Mouse (Mus musculus) heart, embryonic 15.5 days (tissue): Measurements from ENCODE around the gene Camta2. TPM values are rescaled to one million over a fixed set of nuclear protein-coding genes. Genes with fewer than 3 reads are reported as not detected.

Source experiments
- ATAC-seq: fragments of 200-750 bp; cut with Nextera tagmentation; replicated peaks from 2 replicates; pipeline ENCODE4 v1.8.0; 2017; ENCODE audit warnings: low read depth, moderate TSS enrichment; ENCODE audit not compliant: insufficient number of reproducible peaks, insufficient read depth, low FRiP score
- H3K27ac ChIP-seq: fragments of 300-500 bp; sonication (generic); 2 replicates; pipeline ENCODE4 v1.5.1; 2015; ENCODE audit warnings: mild to moderate bottlenecking, inconsistent platforms
- H3K27me3 ChIP-seq: fragments of 300-500 bp; sonication (generic); 2 replicates; pipeline ENCODE4 v1.6.1; 2015; ENCODE audit warnings: inconsistent platforms
- H3K36me3 ChIP-seq: fragments of 300-500 bp; sonication (generic); 2 replicates; pipeline ENCODE4 v1.6.1; 2015; ENCODE audit warnings: mild to moderate bottlenecking, inconsistent platforms
- H3K4me1 ChIP-seq: fragments of 300-500 bp; sonication (generic); replicated peaks from 2 replicates; pipeline ENCODE4 v1.6.1; 2015; ENCODE audit warnings: inconsistent platforms
- H3K4me2 ChIP-seq: fragments of 300-500 bp; sonication (generic); 2 replicates; pipeline ENCODE4 v1.6.1; 2015; ENCODE audit warnings: inconsistent platforms, mild to moderate bottlenecking, moderate library complexity
- H3K4me3 ChIP-seq: fragments of 300-500 bp; sonication (generic); 2 replicates; pipeline ENCODE4 v1.5.1; 2015; ENCODE audit warnings: mild to moderate bottlenecking, inconsistent platforms
- H3K9ac ChIP-seq: fragments of 300-500 bp; sonication (generic); 2 replicates; pipeline ENCODE4 v1.6.1; 2015; ENCODE audit warnings: mild to moderate bottlenecking, inconsistent platforms
- H3K9me3 ChIP-seq: fragments of 300-500 bp; sonication (generic); replicated peaks from 2 replicates; pipeline ENCODE4 v1.6.1; 2016; ENCODE audit warnings: inconsistent platforms
- WGBS: fragments of 180-500 bp; shearing (Covaris S2); methylation state at CpG from one replicate; pipeline ENCODE4 v1.1.7; 2015; ENCODE audit warnings: mixed read lengths; 5-methylcytosine and 5-hydroxymethylcytosine counted together
- polyA plus RNA-seq: library from polyadenylated mRNA; unstranded; fragments of >200 nt; fragmentation: Nextera tagmentation; extraction: Ambion mirVana; gene quantifications from 2 replicates; pipeline ENCODE4 v1.2.1, GENCODE M21; 2015

Gene Camta2
- polyA plus RNA-seq, 1 experiment from 2014 or later, result 11.3 TPM

DNA sequence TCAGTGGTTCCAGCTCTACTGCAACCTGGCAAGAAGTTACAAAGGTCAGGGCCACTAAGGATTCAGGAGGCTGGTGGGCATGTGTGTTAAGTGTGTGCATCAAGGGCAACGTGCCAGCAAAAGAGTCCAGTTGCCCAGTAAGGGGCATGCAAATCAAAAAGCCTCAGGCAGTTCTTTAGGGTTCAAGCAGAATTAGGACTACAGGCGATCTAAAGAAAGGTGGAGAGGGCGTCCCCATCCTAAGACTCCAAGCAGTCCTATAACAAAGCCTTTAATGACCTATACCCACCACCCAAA, 41.7 kb downstream of the Camta2 start:
- peak overlapping the region; percentile 95 for H3K27ac ChIP-seq
- H3K9me3 ChIP-seq, result no peaks in the 10 kb centered on the region
- peak overlapping the region; percentile 72 for H3K4me3 ChIP-seq
- no peaks in the 10 kb centered on the region for H3K27me3 ChIP-seq
- peaks cover 46% of the 10 kb centered on the region for H3K4me1 ChIP-seq
- H3K4me2 ChIP-seq, result peak overlapping the region; percentile 73
- 15% methylated on average over 3 of the region's 3 CpGs for WGBS
- peak overlapping the region; percentile 83 for H3K9ac ChIP-seq
- peaks cover 32% of the 10 kb centered on the region for H3K36me3 ChIP-seq
- ATAC-seq, result no peak

DNA sequence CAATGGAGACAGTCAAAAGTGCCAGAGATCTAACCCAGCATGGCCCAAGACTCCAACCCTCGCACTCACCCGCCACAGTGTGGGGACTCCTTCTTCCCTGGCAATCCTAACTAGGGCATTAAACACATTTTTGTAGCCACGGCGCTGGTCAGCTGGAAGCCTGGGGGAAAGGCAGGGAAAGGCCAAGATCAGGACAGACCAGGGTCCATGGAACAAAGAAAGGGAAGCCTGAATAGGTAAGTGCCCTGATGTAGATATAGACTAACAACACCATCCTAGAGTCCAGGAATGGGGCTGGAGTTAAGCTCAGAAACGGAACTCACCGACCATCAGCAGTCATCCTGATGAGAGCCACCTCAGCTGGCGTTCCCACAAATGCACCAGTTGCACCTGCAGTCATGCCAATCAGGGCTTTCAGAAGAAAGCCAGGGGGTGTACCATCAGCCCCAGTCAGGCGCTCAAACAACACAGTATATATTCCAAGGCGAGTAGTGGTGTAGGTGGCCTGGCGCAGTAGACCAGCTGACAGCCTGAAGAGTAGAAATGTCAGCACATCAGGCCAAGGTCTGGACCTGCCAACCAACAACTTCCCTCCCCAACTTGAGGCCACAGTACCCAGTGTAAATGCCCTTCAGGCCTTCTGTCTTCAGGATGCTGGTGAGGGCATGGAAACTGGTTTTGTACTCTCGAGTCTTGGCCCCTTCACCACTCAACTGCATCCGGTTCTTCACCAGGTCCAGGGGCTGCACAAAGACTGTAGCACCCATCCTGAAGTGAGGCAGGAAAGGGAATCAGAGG, 42.2 kb downstream of the Camta2 start:
- Histone ChIP-seq H3K27ac (peak overlapping the region; percentile 95), H3K9ac (peak overlapping the region; percentile 83), H3K4me2 (peak overlapping the region; percentile 73), H3K27me3 (no peaks in the 10 kb centered on the region), H3K36me3 (peaks cover 27% of the 10 kb centered on the region), H3K4me3 (peak overlapping the region; percentile 72), H3K4me1 (peaks cover 42% of the 10 kb centered on the region), H3K9me3 (no peaks in the 10 kb centered on the region)
- 75% methylated on average over 12 of the region's 12 CpGs for WGBS
- no peak for ATAC-seq

DNA sequence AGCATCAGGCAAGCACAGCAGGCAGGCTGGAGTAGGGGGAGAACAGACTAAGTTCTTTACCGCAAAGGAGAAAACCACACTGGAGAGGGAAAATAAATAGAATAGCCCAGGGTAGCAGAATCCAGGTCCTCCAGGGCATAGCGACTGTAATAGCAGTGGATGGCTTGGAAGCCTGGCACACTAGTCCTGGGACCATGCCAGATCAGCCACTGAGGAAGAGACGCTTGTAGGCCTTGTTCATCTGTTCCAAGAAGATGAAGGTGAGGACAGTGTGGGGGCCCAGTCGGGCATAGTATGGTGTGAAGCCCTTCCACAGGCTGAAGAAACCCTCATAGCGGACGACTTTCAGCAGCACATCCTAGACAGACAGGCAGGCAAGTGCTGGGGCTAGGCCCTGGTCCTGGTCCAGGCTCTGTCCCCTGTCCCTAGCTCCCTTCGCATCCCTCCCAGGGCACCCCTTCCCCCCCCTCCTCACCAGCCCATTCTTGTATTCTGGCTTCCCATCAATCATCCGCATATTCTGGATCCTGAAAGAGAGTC, 43.3 kb downstream of the Camta2 start:
- WGBS, result 89% methylated on average over 8 of the region's 8 CpGs
- Histone ChIP-seq H3K9me3 (no peaks in the 10 kb centered on the region), H3K4me1 (peaks cover 33% of the 10 kb centered on the region), H3K4me3 (no peak overlapping the region), H3K27ac (no peak overlapping the region), H3K4me2 (peak overlapping the region; percentile 73; the same call in 1 of the 2 replicates), H3K9ac (peak overlapping the region; percentile 83; the same call in 1 of the 2 replicates), H3K36me3 (peaks cover 19% of the 10 kb centered on the region), H3K27me3 (no peaks in the 10 kb centered on the region)
- no peak for ATAC-seq

DNA sequence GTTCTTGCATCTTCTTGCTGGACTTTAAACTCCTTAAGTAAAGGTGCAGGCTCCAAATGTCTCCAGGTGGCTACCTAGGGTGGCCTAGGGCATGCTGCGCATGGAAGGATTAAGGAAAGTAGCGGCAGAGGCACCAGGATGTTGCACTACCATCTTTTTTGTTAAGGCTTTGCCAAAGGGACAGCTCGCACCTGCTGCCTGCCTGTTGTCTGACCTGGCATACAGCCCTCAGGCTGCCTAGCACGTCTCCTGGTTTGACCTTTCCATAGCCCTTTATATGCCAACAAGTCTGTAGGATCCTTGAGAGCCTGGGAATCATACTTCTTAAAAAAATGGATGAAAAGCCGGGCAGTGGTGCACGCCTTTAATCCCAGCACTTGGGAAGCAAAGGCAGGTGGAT, 44.9 kb downstream of the Camta2 start:
- 89% methylated on average over 6 of the region's 6 CpGs for WGBS

DNA sequence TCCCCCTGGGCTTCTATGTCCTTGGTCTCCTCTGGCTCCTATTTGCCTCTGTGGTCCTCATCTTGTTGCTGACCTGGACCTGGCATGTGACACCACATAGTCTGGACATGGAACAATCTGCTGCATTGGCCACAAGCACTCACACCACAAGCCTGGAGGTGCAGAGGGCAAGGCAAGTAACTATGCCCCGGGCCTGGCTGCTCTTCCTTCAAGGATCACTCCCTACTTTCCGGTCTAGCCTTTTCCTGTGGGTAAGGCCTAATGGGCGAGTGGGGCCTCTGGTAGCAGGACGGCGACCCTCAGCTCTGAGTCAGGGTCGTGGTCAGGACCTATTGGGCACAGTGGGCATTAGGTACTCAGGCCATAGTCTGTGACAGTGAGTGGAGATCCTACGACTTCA, 46.7 kb downstream of the Camta2 start:
- H3K36me3 ChIP-seq, result peaks cover 13% of the 10 kb centered on the region; the same call in 1 of the 2 replicates
- H3K9ac ChIP-seq, result no peak overlapping the region
- WGBS, result 83% methylated on average over 7 of the region's 7 CpGs

More for the DNA sequence above, 44.9 kb downstream of the Camta2 start:
- H3K4me3 ChIP-seq, result no peak overlapping the region
- no peak for ATAC-seq
- no peaks in the 10 kb centered on the region for H3K9me3 ChIP-seq
- peaks cover 27% of the 10 kb centered on the region for H3K4me1 ChIP-seq
- no peak overlapping the region for H3K9ac ChIP-seq
- no peaks in the 10 kb centered on the region for H3K27me3 ChIP-seq
- no peak overlapping the region for H3K27ac ChIP-seq
- no peak overlapping the region for H3K4me2 ChIP-seq
- peaks cover 13% of the 10 kb centered on the region; the same call in 1 of the 2 replicates for H3K36me3 ChIP-seq

DNA sequence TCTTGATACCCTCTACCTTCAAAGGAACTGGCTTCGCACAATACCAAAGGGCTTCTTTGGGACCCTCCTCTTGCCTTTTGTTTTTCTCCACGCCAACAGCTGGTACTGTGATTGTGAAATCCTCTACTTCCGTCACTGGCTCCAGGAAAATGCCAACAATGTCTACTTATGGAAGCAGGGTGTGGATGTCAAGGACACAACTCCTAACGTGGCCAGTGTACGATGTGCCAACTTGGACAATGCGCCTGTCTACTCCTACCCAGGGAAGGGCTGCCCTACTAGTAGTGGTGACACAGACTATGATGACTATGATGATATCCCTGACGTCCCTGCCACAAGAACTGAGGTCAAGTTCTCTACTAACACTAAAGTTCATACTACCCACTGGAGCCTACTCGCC, 47.9 kb downstream of the Camta2 start:
- no peaks in the 10 kb centered on the region for H3K9me3 ChIP-seq
- ATAC-seq, result 0 out of 2 replicates have a peak, but pooled peaks have one; percentile 15
- peaks cover 11% of the 10 kb centered on the region for H3K4me1 ChIP-seq
- H3K36me3 ChIP-seq, result peaks cover 11% of the 10 kb centered on the region; the same call in 1 of the 2 replicates
- WGBS, result 76% methylated on average over 8 of the region's 8 CpGs
- H3K4me3 ChIP-seq, result no peak overlapping the region
- H3K4me2 ChIP-seq, result no peak overlapping the region
- no peaks in the 10 kb centered on the region for H3K27me3 ChIP-seq
- H3K9ac ChIP-seq, result no peak overlapping the region
- H3K27ac ChIP-seq, result no peak overlapping the region

More for the DNA sequence above, 46.7 kb downstream of the Camta2 start:
- Histone ChIP-seq H3K4me2 (no peak overlapping the region), H3K27ac (no peak overlapping the region), H3K4me1 (peaks cover 24% of the 10 kb centered on the region), H3K4me3 (no peak overlapping the region), H3K9me3 (no peaks in the 10 kb centered on the region), H3K27me3 (no peaks in the 10 kb centered on the region)
- ATAC-seq, result no peak

DNA sequence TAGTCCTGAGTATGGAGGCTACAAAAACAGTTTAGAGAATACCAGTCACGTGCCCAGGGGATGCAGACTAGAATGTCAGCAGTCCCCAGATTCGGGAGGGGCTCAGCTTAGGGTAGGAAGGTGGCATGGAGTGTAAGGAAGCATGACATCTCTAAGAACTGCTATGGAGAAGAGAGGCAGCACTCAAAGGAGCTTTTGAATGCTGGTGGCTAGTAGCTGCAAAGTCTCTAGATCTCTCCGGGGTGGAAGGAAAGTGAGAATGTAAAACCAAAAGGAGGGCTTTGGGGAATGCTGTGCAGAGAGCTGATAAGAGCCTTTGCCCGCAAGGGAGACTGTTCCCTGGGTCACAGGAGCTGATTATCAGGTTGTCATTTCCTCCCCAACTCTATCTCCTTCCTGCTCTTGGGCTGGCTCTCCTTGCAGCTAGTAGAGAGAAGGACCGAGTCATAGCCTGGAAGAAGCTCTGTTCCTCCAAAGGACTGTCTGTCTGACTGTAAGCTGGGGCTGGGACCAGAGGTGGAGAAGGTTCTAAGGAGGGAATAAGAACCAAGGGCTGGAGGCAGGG, 49.1 kb downstream of the Camta2 start, which contains the start of gene Gp1ba:
Gene Gp1ba (plus strand): TSS at position 409 of the 565 bp plus-strand sequence.
- no peak within 1 kb of the TSS for H3K9ac ChIP-seq
- peak within 1 kb of the TSS; percentile 1; the same call in 1 of the 2 replicates for H3K4me2 ChIP-seq
- no peaks in the 10 kb centered on the region for H3K9me3 ChIP-seq
- no peaks in the 10 kb centered on the region for H3K27me3 ChIP-seq
- 9% methylated on average over 5 of the region's 5 CpGs for WGBS
- H3K36me3 ChIP-seq, result no peaks in the 10 kb centered on the region
- H3K4me1 ChIP-seq, result peaks cover 9% of the 10 kb centered on the region
- no peak within 1 kb of the TSS for H3K4me3 ChIP-seq
- H3K27ac ChIP-seq, result peak within 1 kb of the TSS; percentile 46; the same call in 1 of the 2 replicates
- ATAC-seq, result no peak

DNA sequence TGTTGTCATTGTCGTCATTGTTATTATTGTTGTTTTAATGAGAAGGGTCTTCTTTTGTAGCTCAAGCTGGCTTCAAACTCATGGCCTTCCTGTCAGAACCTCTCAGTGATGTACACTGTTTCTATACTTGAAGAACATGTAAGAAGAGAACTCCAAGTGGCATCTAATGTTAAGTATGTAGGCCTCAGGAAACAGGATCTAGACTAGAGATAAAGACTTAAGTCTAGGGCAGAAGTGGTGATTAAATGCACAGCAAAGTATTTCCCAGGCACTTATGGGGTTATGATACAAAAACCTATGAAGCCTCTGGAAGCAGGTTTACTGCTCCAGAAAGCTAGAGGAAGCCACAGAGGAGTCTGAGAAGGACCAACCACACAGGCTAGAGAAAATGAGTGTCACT, 49.6 kb downstream of the Camta2 start:
- Histone ChIP-seq H3K36me3 (no peaks in the 10 kb centered on the region), H3K27ac (peak overlapping the region; percentile 46; the same call in 1 of the 2 replicates), H3K4me2 (no peak overlapping the region), H3K4me3 (no peak overlapping the region), H3K27me3 (no peaks in the 10 kb centered on the region), H3K9ac (no peak overlapping the region), H3K4me1 (peaks cover 9% of the 10 kb centered on the region), H3K9me3 (no peaks in the 10 kb centered on the region)
- no peak for ATAC-seq
- WGBS, result 54% methylated on average over 1 of the region's 1 CpGs

DNA sequence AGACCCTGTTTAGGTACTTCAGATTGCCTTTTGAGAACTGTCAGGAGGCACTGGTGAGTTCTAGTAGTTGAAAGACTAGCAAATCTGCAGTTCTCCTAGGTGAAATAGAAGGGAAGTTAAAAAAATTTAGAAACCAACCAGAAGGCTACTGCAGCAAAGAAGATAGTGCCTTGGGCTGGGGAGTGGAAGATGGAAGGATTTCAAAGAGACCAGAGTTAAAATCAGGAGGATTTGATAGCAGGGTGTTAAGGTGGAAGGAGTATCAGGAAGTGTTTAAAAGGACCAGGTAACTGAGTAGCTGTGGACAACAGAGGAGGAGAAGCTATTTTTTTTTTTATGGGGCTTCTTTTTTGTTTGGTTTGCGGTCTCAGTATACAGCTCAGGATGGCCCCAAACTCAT, 50.1 kb downstream of the Camta2 start:
- Histone ChIP-seq H3K9me3 (no peaks in the 10 kb centered on the region), H3K27me3 (no peaks in the 10 kb centered on the region), H3K4me2 (no peak overlapping the region), H3K4me1 (peaks cover 9% of the 10 kb centered on the region), H3K36me3 (no peaks in the 10 kb centered on the region), H3K4me3 (no peak overlapping the region), H3K9ac (no peak overlapping the region), H3K27ac (0 out of 2 replicates have a peak overlapping the region, but pooled peaks have one; percentile 46)
- 96% methylated on average over 1 of the region's 1 CpGs for WGBS
- ATAC-seq, result no peak

DNA sequence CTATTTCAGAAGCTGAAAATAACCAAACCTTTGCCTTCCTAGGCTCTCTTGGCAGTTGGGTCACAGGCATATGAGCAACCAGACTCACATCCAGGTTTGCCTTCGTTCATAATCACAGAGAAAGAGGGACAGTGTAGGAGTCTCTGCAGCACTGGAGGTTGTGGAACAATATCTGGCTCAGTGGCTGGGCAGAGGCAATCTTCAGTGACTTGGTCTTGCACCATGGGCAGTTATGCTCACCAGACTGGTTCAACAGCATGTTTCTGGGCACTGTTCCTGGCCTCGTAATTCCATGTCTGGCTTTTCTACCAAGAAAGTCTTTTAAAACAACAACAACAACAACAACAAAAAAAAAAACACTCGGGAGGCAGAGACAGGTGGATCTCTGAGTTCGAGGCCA, 52.3 kb downstream of the Camta2 start:
- 81% methylated on average over 4 of the region's 4 CpGs for WGBS
- Histone ChIP-seq H3K9me3 (no peaks in the 10 kb centered on the region), H3K4me2 (no peak overlapping the region), H3K9ac (no peak overlapping the region), H3K4me3 (no peak overlapping the region), H3K4me1 (peaks cover 9% of the 10 kb centered on the region), H3K36me3 (no peaks in the 10 kb centered on the region), H3K27me3 (no peaks in the 10 kb centered on the region), H3K27ac (no peak overlapping the region)
- ATAC-seq, result no peak

DNA sequence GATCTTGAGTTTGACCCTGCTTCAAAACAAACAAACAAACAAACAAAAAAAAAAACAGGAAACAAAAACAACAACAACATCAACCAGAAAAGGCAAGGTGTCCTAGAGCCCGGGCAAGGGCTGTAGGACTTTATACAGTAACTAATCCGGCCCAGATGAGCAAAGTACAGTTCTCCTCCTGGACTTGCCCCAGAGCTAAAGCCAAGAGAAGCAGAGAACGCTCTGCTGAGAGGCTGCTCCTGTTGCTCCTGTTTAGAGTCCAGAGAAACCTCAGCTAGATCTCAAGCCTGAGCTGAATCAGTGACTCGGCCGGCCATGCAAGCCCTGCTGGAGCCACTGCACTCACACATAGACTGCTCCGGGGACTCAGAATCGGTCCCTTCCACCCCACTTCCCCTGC, 57.8 kb downstream of the Camta2 start:
- ATAC-seq, result no peak
- H3K27me3 ChIP-seq, result no peaks in the 10 kb centered on the region
- no peaks in the 10 kb centered on the region for H3K36me3 ChIP-seq
- no peaks in the 10 kb centered on the region for H3K4me1 ChIP-seq
- no peaks in the 10 kb centered on the region for H3K9me3 ChIP-seq
- no peak overlapping the region for H3K4me3 ChIP-seq
- 76% methylated on average over 7 of the region's 7 CpGs for WGBS
- H3K27ac ChIP-seq, result no peak overlapping the region
- H3K4me2 ChIP-seq, result no peak overlapping the region
- no peak overlapping the region; the same call in 1 of the 2 replicates for H3K9ac ChIP-seq
